Mouse (Mus musculus) midbrain, embryonic 16.5 days (tissue): ENCODE results near the gene Fbxl21. TPM values are rescaled to one million over a fixed set of nuclear protein-coding genes. Genes with fewer than 3 reads are reported as not detected.
A peak's percentile ranks its signal among the peaks of the same experiment; 100 is the strongest.

Experiments
- ATAC-seq: fragments of 200-750 bp; cut with Nextera tagmentation; 2 replicates; pipeline ENCODE4 v1.8.0; 2017; ENCODE audit warnings: moderate TSS enrichment
- H3K27ac ChIP-seq: fragments of 300-500 bp; sonication (generic); 2 replicates; pipeline ENCODE4 v1.5.1; 2014; ENCODE audit warnings: mild to moderate bottlenecking, low read length, mixed read lengths
- H3K27me3 ChIP-seq: fragments of 300-500 bp; sonication (generic); 2 replicates; pipeline ENCODE4 v1.6.1; 2014; ENCODE audit warnings: low read depth, low read length, mixed read lengths; ENCODE audit not compliant: control insufficient read depth, insufficient read depth
- H3K36me3 ChIP-seq: fragments of 300-500 bp; sonication (generic); 2 replicates; pipeline ENCODE4 v1.6.1; 2014; ENCODE audit warnings: mild to moderate bottlenecking, low read length, moderate library complexity, mixed read lengths; ENCODE audit not compliant: control insufficient read depth, insufficient read depth
- H3K4me1 ChIP-seq: fragments of 300-500 bp; sonication (generic); 2 replicates; pipeline ENCODE4 v1.6.1; 2014; ENCODE audit warnings: mild to moderate bottlenecking, low read length, mixed read lengths; ENCODE audit not compliant: control insufficient read depth, insufficient read depth
- H3K4me2 ChIP-seq: fragments of 300-500 bp; sonication (generic); 2 replicates; pipeline ENCODE4 v1.6.1; 2014; ENCODE audit warnings: mild to moderate bottlenecking, low read length, mixed read lengths
- H3K4me3 ChIP-seq: fragments of 300-500 bp; sonication (generic); 2 replicates; pipeline ENCODE4 v1.5.1; 2014; ENCODE audit warnings: low read depth, mild to moderate bottlenecking, low read length, moderate library complexity, mixed read lengths
- H3K9ac ChIP-seq: fragments of 300-500 bp; sonication (generic); 2 replicates; pipeline ENCODE4 v1.6.1; 2014; ENCODE audit warnings: low read depth, low read length, mixed read lengths
- H3K9me3 ChIP-seq: fragments of 300-500 bp; sonication (generic); replicated peaks from 2 replicates; pipeline ENCODE4 v1.6.1; 2014; ENCODE audit warnings: mild to moderate bottlenecking, low read length, mixed read lengths; ENCODE audit not compliant: control insufficient read depth, poor library complexity, severe bottlenecking
- WGBS: fragments of 180-500 bp; shearing (Covaris S2); extraction: QIAGEN DNeasy Blood & Tissue Kit; methylation state at CpG from one replicate; pipeline ENCODE4 v1.1.7; 2014; 5-methylcytosine and 5-hydroxymethylcytosine counted together
- polyA plus RNA-seq: library from polyadenylated mRNA; unstranded; fragments of >200 nt; fragmentation: Nextera tagmentation; extraction: Ambion mirVana; gene quantifications from 2 replicates; pipeline ENCODE4 v1.2.1, GENCODE M21; 2015

The Fbxl21 gene
- polyA plus RNA-seq, 1 experiment from 2014 or later, result 3.2 TPM

DNA sequence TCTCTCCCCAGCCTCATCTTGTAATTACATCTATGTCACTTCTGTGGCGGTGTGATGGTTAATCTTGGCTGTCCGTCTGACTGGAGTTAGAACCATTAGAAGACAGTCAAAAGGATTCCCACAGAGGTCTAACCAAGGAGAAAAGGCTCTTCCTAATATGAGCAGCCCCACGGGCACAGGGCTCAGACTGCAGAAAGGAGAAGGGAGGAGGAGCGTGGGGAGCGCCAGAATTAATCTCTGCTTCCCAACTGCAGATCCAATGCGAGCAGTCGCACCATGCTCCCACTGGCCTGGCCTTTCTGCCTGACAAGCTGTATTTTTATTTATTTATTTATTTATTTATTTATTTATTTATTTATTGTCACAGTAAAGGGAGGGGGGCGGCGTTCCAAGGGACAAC, 21.5 kb downstream of the Fbxl21 start:
- Histone ChIP-seq H3K27ac (no peak overlapping the region), H3K36me3 (no peaks in the 10 kb centered on the region), H3K9ac (no peak overlapping the region), H3K4me3 (no peak overlapping the region), H3K4me2 (no peak overlapping the region), H3K27me3 (no peaks in the 10 kb centered on the region), H3K9me3 (no peaks in the 10 kb centered on the region), H3K4me1 (no peaks in the 10 kb centered on the region)
- ATAC-seq, result no peak
- WGBS, result 44% methylated on average over 9 of the region's 9 CpGs

DNA sequence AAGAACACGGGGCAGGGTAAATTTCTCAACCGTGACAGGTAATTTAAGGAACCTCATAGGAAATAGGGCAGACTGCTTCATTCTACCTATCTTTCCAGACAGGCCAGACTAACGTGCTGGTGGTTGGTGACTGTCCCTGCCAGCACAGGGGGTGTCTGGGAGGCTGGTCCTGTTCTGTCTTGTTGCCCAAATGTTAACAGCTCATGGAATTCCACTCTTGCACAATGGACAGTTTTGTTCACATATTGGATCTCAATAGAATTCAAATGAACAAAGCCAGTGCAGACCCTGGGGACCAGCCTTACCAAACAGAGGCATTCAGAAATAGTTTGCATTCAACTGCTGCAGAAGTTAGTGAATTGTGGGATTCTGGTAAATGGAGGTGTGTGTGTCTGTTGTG, 22.7 kb downstream of the Fbxl21 start:
- H3K4me2 ChIP-seq, result no peak overlapping the region
- H3K9me3 ChIP-seq, result no peaks in the 10 kb centered on the region
- no peaks in the 10 kb centered on the region for H3K27me3 ChIP-seq
- H3K4me3 ChIP-seq, result no peak overlapping the region
- 48% methylated on average over 3 of the region's 3 CpGs for WGBS
- ATAC-seq, result no peak
- no peak overlapping the region for H3K27ac ChIP-seq
- no peaks in the 10 kb centered on the region for H3K36me3 ChIP-seq
- no peak overlapping the region for H3K9ac ChIP-seq
- no peaks in the 10 kb centered on the region for H3K4me1 ChIP-seq

DNA sequence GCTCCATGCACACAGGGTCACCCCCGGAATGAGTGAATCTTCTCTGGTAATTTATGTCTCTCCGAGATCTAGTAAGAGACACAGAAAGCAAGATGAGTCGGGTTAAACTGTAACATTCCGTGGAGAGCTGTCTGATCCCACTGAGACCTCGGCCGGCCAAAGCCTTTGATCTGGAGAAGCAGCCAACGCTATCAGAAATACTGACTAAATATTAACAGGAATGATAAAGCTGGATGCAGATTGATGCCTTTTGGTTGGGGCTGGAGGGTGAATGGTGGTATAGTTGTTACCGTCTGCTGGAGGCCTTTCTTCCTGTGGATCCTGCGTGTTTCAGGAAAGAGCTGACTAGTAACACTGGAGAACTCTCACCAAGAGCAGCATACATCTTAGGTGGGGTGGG, 26.1 kb downstream of the Fbxl21 start, which contains the start of gene Lect2:
Gene Lect2 (minus strand): TSS at position 102 of the 400 bp plus-strand sequence.
- no peak within 1 kb of the TSS for H3K27ac ChIP-seq
- H3K9me3 ChIP-seq, result no peaks in the 10 kb centered on the region
- no peak within 1 kb of the TSS for H3K4me2 ChIP-seq
- H3K36me3 ChIP-seq, result no peaks in the 10 kb centered on the region
- H3K27me3 ChIP-seq, result no peaks in the 10 kb centered on the region
- 61% methylated on average over 9 of the region's 9 CpGs for WGBS
- no peaks in the 10 kb centered on the region for H3K4me1 ChIP-seq
- H3K4me3 ChIP-seq, result no peak within 1 kb of the TSS
- no peak within 1 kb of the TSS for H3K9ac ChIP-seq
- ATAC-seq, result no peak

DNA sequence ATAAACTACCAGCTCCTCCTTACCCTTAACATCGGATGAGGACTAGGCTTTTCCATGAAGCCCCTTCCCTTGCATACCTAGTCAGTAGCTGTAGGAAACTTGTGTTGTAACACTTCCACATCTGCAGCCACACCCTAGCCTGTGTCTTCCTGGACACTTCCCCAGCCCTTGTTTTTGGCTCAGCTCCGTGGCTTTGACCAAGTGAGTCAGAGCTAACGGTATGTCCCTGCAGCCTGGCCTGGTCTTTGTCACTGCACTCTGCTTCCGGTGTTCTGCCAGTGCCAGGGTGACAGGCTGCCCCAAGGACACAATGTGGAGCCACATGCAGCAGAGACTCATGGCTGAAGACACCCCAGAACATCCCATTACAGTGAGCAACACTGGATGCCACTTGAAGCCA, 27.1 kb downstream of the Fbxl21 start:
- Histone ChIP-seq H3K27me3 (no peaks in the 10 kb centered on the region), H3K4me1 (peaks cover 4% of the 10 kb centered on the region), H3K27ac (no peak overlapping the region), H3K4me2 (no peak overlapping the region), H3K4me3 (no peak overlapping the region), H3K9me3 (no peaks in the 10 kb centered on the region), H3K36me3 (no peaks in the 10 kb centered on the region), H3K9ac (no peak overlapping the region)
- 84% methylated on average over 4 of the region's 4 CpGs for WGBS
- no peak for ATAC-seq

DNA sequence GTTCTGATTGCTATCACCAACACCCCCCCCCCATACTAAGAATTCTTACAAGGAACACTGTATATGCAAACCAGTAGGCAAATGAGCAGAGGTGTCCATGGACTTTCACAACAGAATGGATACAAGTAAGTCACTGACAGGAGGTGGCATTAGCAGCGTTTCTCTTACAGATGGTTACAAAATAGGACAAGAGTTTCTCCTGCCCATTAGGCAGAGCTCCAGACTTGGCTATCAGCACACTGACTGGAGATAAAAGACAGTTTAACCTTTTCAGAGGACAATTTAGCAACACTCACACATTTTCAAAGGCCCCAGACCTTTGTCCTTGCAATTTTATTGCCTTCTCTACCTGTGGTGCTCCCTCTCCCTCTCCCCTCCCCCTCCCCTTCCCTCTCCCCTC, 28.3 kb downstream of the Fbxl21 start:
- no peaks in the 10 kb centered on the region for H3K9me3 ChIP-seq
- no peaks in the 10 kb centered on the region for H3K36me3 ChIP-seq
- ATAC-seq, result no peak
- H3K27ac ChIP-seq, result no peak overlapping the region
- no peak overlapping the region for H3K4me2 ChIP-seq
- no peak overlapping the region for H3K4me3 ChIP-seq
- no peaks in the 10 kb centered on the region for H3K27me3 ChIP-seq
- 50% methylated on average over 1 of the region's 1 CpGs for WGBS
- no peak overlapping the region for H3K9ac ChIP-seq
- H3K4me1 ChIP-seq, result peaks cover 8% of the 10 kb centered on the region

GRCm38 (mm10) chr13:56551661-56552060, 29.4 kb downstream of the Fbxl21 start:
- Histone ChIP-seq H3K27ac (no peak overlapping the region), H3K4me2 (no peak overlapping the region), H3K4me1 (peaks cover 8% of the 10 kb centered on the region), H3K27me3 (no peaks in the 10 kb centered on the region), H3K36me3 (no peaks in the 10 kb centered on the region), H3K9me3 (no peaks in the 10 kb centered on the region), H3K9ac (no peak overlapping the region), H3K4me3 (no peak overlapping the region)
- no peak for ATAC-seq
- WGBS, result 86% methylated on average over 6 of the region's 6 CpGs

DNA sequence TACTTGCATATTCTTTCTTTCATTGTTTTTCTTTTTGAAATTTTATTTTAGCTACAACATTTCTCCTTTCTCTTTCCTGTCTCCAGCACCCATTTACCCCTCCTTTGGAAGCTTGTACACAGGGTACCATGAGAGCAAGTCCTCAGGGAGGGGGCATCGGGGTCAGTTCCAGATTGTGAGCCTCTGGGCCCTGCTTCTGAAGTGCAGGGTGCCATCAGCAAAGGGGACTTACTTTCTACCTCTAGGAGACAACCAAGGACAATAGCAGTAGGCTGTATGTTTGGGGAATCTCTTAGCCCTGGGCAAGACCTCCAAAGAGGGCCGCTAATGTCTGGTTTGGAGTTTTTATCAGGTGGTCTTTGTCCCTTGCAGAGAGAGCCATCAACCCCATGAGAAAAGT, 31.7 kb downstream of the Fbxl21 start:
- Histone ChIP-seq H3K27ac (no peak overlapping the region), H3K27me3 (no peaks in the 10 kb centered on the region), H3K4me1 (peaks cover 8% of the 10 kb centered on the region), H3K9me3 (no peaks in the 10 kb centered on the region), H3K4me2 (no peak overlapping the region), H3K4me3 (no peak overlapping the region), H3K36me3 (no peaks in the 10 kb centered on the region), H3K9ac (no peak overlapping the region)
- 51% methylated on average over 2 of the region's 2 CpGs for WGBS
- no peak for ATAC-seq

GRCm38 (mm10) chr13:56554409-56554808, 32.1 kb downstream of the Fbxl21 start:
- H3K27me3 ChIP-seq, result no peaks in the 10 kb centered on the region
- no peaks in the 10 kb centered on the region for H3K9me3 ChIP-seq
- 2% methylated on average over 2 of the region's 2 CpGs for WGBS
- H3K4me1 ChIP-seq, result peaks cover 8% of the 10 kb centered on the region
- no peak overlapping the region for H3K9ac ChIP-seq
- H3K4me2 ChIP-seq, result no peak overlapping the region
- H3K27ac ChIP-seq, result no peak overlapping the region
- H3K4me3 ChIP-seq, result no peak overlapping the region
- ATAC-seq, result peak; percentile 54; the same call in 1 of the 2 replicates
- no peaks in the 10 kb centered on the region for H3K36me3 ChIP-seq

- no peak overlapping the region for H3K27ac ChIP-seq
- no peak for ATAC-seq
- H3K4me2 ChIP-seq, result no peak overlapping the region
- peaks cover 8% of the 10 kb centered on the region for H3K4me1 ChIP-seq
- 0% methylated on average over 1 of the region's 1 CpGs for WGBS
- no peak overlapping the region for H3K9ac ChIP-seq
- H3K9me3 ChIP-seq, result no peaks in the 10 kb centered on the region
- H3K27me3 ChIP-seq, result no peaks in the 10 kb centered on the region
- no peaks in the 10 kb centered on the region for H3K36me3 ChIP-seq
- no peak overlapping the region for H3K4me3 ChIP-seq
Measured at GRCm38 (mm10) chr13:56555957-56556356, 33.7 kb downstream of the Fbxl21 start.

DNA sequence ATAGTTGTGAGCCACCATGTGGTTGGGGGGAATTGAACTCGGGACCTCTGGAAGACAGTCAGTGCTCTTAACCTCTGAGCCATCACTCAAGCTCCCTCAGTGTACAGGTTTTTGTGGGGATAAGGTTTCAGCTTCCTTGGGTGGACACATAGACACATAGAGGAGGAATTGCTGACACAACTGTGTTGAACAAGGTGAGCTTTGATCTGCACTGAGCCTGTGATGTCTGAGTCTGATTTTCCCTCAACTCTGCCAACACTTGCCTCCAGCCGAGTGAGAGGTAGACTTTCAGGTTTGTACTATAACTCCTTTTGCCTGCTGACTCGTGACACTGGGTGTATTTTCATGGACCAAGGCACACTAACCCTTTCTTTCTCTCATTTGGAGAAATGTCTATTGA, 34.4 kb downstream of the Fbxl21 start:
- ATAC-seq, result no peak
- Histone ChIP-seq H3K4me2 (no peak overlapping the region), H3K4me3 (no peak overlapping the region), H3K27me3 (no peaks in the 10 kb centered on the region), H3K36me3 (no peaks in the 10 kb centered on the region), H3K4me1 (peaks cover 8% of the 10 kb centered on the region), H3K9ac (no peak overlapping the region), H3K27ac (no peak overlapping the region), H3K9me3 (no peaks in the 10 kb centered on the region)
- WGBS, result 76% methylated on average over 3 of the region's 3 CpGs
